Mouse (Mus musculus): ENCODE results near the gene Ticam1.

DNA sequence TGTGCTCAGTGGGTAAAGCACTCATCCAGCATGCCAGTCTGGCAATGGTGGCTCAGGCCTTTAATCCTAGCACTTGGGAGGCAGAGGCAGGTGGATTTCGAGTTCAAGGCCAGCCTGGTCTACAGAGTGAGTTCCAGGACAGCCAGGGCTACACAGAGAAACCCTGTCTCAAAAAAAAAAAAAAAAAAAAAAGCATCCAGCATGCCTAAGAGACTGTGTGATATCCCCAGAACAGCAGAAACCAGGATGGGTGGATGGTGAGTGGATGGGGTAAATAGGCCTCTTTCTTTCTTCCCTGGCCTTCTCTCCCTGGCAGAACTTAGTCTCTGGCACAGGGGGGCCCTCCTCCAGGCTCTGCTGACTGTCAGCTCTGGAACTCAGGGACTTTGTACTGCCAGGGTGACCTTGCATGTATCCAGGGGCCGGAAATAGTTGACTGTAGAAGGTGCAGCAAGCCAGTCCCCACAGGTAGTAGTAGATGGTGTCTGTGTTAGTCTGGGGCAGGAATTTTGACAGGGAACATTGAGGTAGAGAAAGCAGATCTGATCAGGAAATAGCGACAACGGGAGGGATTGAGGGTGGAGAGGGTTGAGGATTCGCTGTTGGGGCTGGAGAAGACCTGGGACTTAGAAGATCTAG lies 625 bp downstream of the Ticam1 start:
- TF ChIP-seq CTCF (IDR thresholded peaks at IDR 0.05; ENCODE audit: borderline replicate concordance, extremely low read depth, insufficient read depth, insufficient read length) (no peak), POLR2A (IDR thresholded peaks at IDR 0.05; ENCODE audit: borderline replicate concordance, extremely low read depth, insufficient read depth, insufficient read length, poor library complexity, severe bottlenecking) (no peak)

Data from brain, embryonic 14.5 days (tissue).